Mouse (Mus musculus) megakaryocyte-erythroid progenitor cell, adult 5-6 weeks (primary cell): Measurements from ENCODE around the gene Susd5. TPM values are rescaled to one million over a fixed set of nuclear protein-coding genes. Genes with fewer than 3 reads are reported as not detected.

Experiments
- ATAC-seq: replicated peaks from 2 replicates; pipeline ENCODE4 v1.8.0; 2016; ENCODE audit warnings: mild to moderate bottlenecking, inconsistent platforms; ENCODE audit not compliant: severe bottlenecking, poor library complexity, low FRiP score, low TSS enrichment
- total RNA-seq, 2 experiments: library from RNA; stranded (forward) in 1 of 2; stranded (reverse) in 1 of 2; fragments of 200-1000, 215-1000 nt in 1 of 2; fragments of >200 nt in 1 of 2; fragmentation: Nextera tagmentation in 1 of 2; gene quantifications; 2 replicates each; pipeline ENCODE4 v1.2.3; 2014 to 2017

The Susd5 gene
- total RNA-seq (2014; fragmentation: Nextera tagmentation) (not detected in 2 replicates), total RNA-seq (2017) (not detected in 2 replicates)

GRCm38 (mm10) chr9:114057090-114057796 is at the start of gene Susd5:
Gene Susd5 (plus strand): TSS chr9:114057140.
- ATAC-seq = no peak

- ATAC-seq = no peak
Observed at GRCm38 (mm10) chr9:114007850-114008350, 49.0 kb upstream of the Susd5 start.

- ATAC-seq = no peak
Observed at GRCm38 (mm10) chr9:114009526-114009925, 47.4 kb upstream of the Susd5 start.

- ATAC-seq = peak; percentile 25
Observed at GRCm38 (mm10) chr9:114011203-114011602, 45.7 kb upstream of the Susd5 start.

- ATAC-seq = peak; percentile 17; the same call in 1 of the 2 replicates
Observed at GRCm38 (mm10) chr9:114014034-114014433, 42.9 kb upstream of the Susd5 start.

- peak; percentile 62 for ATAC-seq
Observed at GRCm38 (mm10) chr9:114015724-114016123, 41.2 kb upstream of the Susd5 start.

- peak; percentile 82 for ATAC-seq
Observed at GRCm38 (mm10) chr9:114016402-114016801, 40.5 kb upstream of the Susd5 start.

GRCm38 (mm10) chr9:114019012-114019762 is 37.8 kb upstream of the Susd5 start:
- ATAC-seq = no peak

GRCm38 (mm10) chr9:114022141-114022540 is 34.8 kb upstream of the Susd5 start:
- no peak for ATAC-seq

GRCm38 (mm10) chr9:114025182-114025581 is 31.8 kb upstream of the Susd5 start:
- no peak for ATAC-seq

GRCm38 (mm10) chr9:114025846-114026245 is 31.1 kb upstream of the Susd5 start:
- no peak for ATAC-seq

GRCm38 (mm10) chr9:114026261-114026934 is 30.5 kb upstream of the Susd5 start:
- ATAC-seq = peak; percentile 93

GRCm38 (mm10) chr9:114040945-114041344 is 16.0 kb upstream of the Susd5 start:
- ATAC-seq = no peak

GRCm38 (mm10) chr9:114042490-114042889 is 14.4 kb upstream of the Susd5 start:
- ATAC-seq = no peak

GRCm38 (mm10) chr9:114044446-114044845 is 12.5 kb upstream of the Susd5 start:
- ATAC-seq = peak; percentile 56; the same call in 1 of the 2 replicates

- ATAC-seq = no peak
Observed at GRCm38 (mm10) chr9:114046028-114046427, 10.9 kb upstream of the Susd5 start, which contains the start of gene Fbxl2. Gene Fbxl2 (minus strand): TSS chr9:114046191.

GRCm38 (mm10) chr9:114046676-114047075 is 10.3 kb upstream of the Susd5 start:
- ATAC-seq = no peak

- no peak for ATAC-seq
Observed at GRCm38 (mm10) chr9:114050106-114050505, 6.8 kb upstream of the Susd5 start.

- ATAC-seq = no peak
Observed at GRCm38 (mm10) chr9:114050778-114051177, 6.2 kb upstream of the Susd5 start.

- ATAC-seq = peak; percentile 33; the same call in 1 of the 2 replicates
Observed at GRCm38 (mm10) chr9:114052031-114052430, 4.9 kb upstream of the Susd5 start.
